Comparison of ENCODE assay signal across 9 mouse cellular contexts in genomic region chr14:34819121-34819918, GRCm38 (mm10). TPM values are rescaled to one million over a fixed set of nuclear protein-coding genes. Genes with fewer than 3 reads are reported as not detected.
DNase-seq lines count a peak whose midpoint lies in the region; ATAC-seq and TF ChIP-seq lines count a peak whose summit lies in the region.
"Had no signal": no experiment of that assay in that cellular context is flagged by ENCODE, and none has a peak within 500 bp of the region (broad histone marks: within the 10 kb centered on the region; RNA-seq: fewer than 3 reads in every experiment).

No protein-coding gene starts in this region.

- H3K27me3 ChIP-seq in forebrain, embryonic 11.5 days (ENCODE audit: control insufficient read depth, insufficient read depth, low read length), result peaks cover 61% of the 10 kb centered on the region
- H3K27me3 ChIP-seq in kidney, postnatal 0 days (ENCODE audit: insufficient read depth, low read length), result peaks cover 64% of the 10 kb centered on the region
- H3K27me3 ChIP-seq in liver, postnatal 0 days (ENCODE audit: insufficient read depth, low read length), result peaks cover 79% of the 10 kb centered on the region
- H3K27me3 ChIP-seq in stomach, embryonic 15.5 days (replicated peaks), result peaks cover 86% of the 10 kb centered on the region

- peak overlapping the region; percentile 63 for H3K4me3 ChIP-seq in forebrain, embryonic 11.5 days (ENCODE audit: low read depth, low read length)
- peak overlapping the region; percentile 47 for H3K4me3 ChIP-seq in kidney, postnatal 0 days (replicated peaks; ENCODE audit: low read depth, low read length)
- H3K4me3 ChIP-seq in liver, postnatal 0 days (ENCODE audit: low read depth, low read length), result peak overlapping the region; percentile 35
- peak overlapping the region; percentile 51 for H3K4me3 ChIP-seq in stomach, embryonic 15.5 days (replicated peaks)

- H3K9me3 ChIP-seq in forebrain, embryonic 11.5 days (ENCODE audit: control insufficient read depth, low read length), result no peaks in the 10 kb centered on the region
- H3K9me3 ChIP-seq in kidney, postnatal 0 days (replicated peaks; ENCODE audit: low read length), result no peaks in the 10 kb centered on the region
- H3K9me3 ChIP-seq in liver, postnatal 0 days (ENCODE audit: low read length), result no peaks in the 10 kb centered on the region
- no peaks in the 10 kb centered on the region for H3K9me3 ChIP-seq in stomach, embryonic 15.5 days

- ATAC-seq in forebrain, embryonic 11.5 days (replicated peaks; ENCODE audit: low FRiP score), result peak; percentile 80
- peak; percentile 47 for ATAC-seq in kidney, postnatal 0 days (replicated peaks; ENCODE audit: low FRiP score, low read depth)
- no peak for ATAC-seq in liver, postnatal 0 days
- ATAC-seq in stomach, embryonic 15.5 days (ENCODE audit: insufficient read depth, low FRiP score, low read depth), result peak; percentile 49

- TF ChIP-seq CTCF in kidney, postnatal 0 days (IDR thresholded peaks at IDR 0.05; ENCODE audit: low read depth), result no peak
- TF ChIP-seq CTCF in liver, postnatal 0 days (IDR thresholded peaks at IDR 0.05; ENCODE audit: low read depth), result no peak

- peak overlapping the region; percentile 63 for H3K9ac ChIP-seq in forebrain, embryonic 11.5 days (ENCODE audit: low read length)
- H3K9ac ChIP-seq in kidney, postnatal 0 days (ENCODE audit: low read depth, low read length), result 0 out of 2 replicates have a peak overlapping the region, but pooled peaks have one; percentile 31
- H3K9ac ChIP-seq in liver, postnatal 0 days (replicated peaks), result no peak overlapping the region
- H3K9ac ChIP-seq in stomach, embryonic 15.5 days, result no peak overlapping the region

- WGBS in forebrain, embryonic 11.5 days, result under 1% methylated on average over 58 of the region's 85 CpGs
- WGBS in kidney, postnatal 0 days, result under 1% methylated on average over 73 of the region's 85 CpGs
- WGBS in liver, postnatal 0 days (ENCODE audit: insufficient replicate concordance), result 2% methylated on average over 58 of the region's 85 CpGs
- WGBS in stomach, embryonic 15.5 days, result 1% methylated on average over 53 of the region's 85 CpGs

- H3K4me1 ChIP-seq in forebrain, embryonic 11.5 days (replicated peaks; ENCODE audit: control insufficient read depth, insufficient read depth, low read length), result peaks cover 17% of the 10 kb centered on the region; the same call in 1 of the 2 replicates
- no peaks in the 10 kb centered on the region for H3K4me1 ChIP-seq in kidney, postnatal 0 days (replicated peaks; ENCODE audit: insufficient read depth, low read length)
- H3K4me1 ChIP-seq in liver, postnatal 0 days (ENCODE audit: insufficient read depth), result no peaks in the 10 kb centered on the region
- peaks cover 23% of the 10 kb centered on the region for H3K4me1 ChIP-seq in stomach, embryonic 15.5 days

- H3K27ac ChIP-seq in forebrain, embryonic 11.5 days (ENCODE audit: low read depth, low read length), result no peak overlapping the region
- H3K27ac ChIP-seq in kidney, postnatal 0 days, result no peak overlapping the region
- H3K27ac ChIP-seq in liver, postnatal 0 days (ENCODE audit: low read depth), result no peak overlapping the region
- no peak overlapping the region for H3K27ac ChIP-seq in stomach, embryonic 15.5 days

- TF ChIP-seq EP300 in liver, postnatal 0 days (IDR thresholded peaks at IDR 0.05; ENCODE audit: low read depth), result no peak

- DNase-seq in gastrocnemius, postnatal 10 days, result peak; percentile 21
- no peak for DNase-seq in gastrocnemius, postnatal 25 days
- peak; percentile 41 for DNase-seq in Muller cell, postnatal 12 days (ENCODE audit: inconsistent ontology term)
- DNase-seq in forebrain, embryonic 11.5 days (ENCODE audit: low spot score), result peak; percentile 87
- DNase-seq in kidney, postnatal 0 days (ENCODE audit: low spot score), result peak; percentile 34
- DNase-seq in liver, postnatal 0 days, result peak; percentile 17
- no peak for DNase-seq in lung, adult 18-20 months

- peak overlapping the region; percentile 94 for H3K4me2 ChIP-seq in forebrain, embryonic 11.5 days (ENCODE audit: low read depth, low read length, severe bottlenecking)
- H3K4me2 ChIP-seq in kidney, postnatal 0 days (ENCODE audit: low read length), result peak overlapping the region; percentile 78
- H3K4me2 ChIP-seq in liver, postnatal 0 days (ENCODE audit: low read depth, low read length), result peak overlapping the region; percentile 64
- H3K4me2 ChIP-seq in stomach, embryonic 15.5 days, result peak overlapping the region; percentile 88

- no peaks in the 10 kb centered on the region for H3K36me3 ChIP-seq in forebrain, embryonic 11.5 days (ENCODE audit: control insufficient read depth, insufficient read depth, low read length)
- no peaks in the 10 kb centered on the region for H3K36me3 ChIP-seq in kidney, postnatal 0 days (ENCODE audit: insufficient read depth, low read length)
- H3K36me3 ChIP-seq in liver, postnatal 0 days (replicated peaks; ENCODE audit: insufficient read depth, low read length), result no peaks in the 10 kb centered on the region
- H3K36me3 ChIP-seq in stomach, embryonic 15.5 days, result no peaks in the 10 kb centered on the region
- H3K36me3 ChIP-seq: G1E had no signal

RNA-seq across cellular contexts. Expression of gene Grid1, which starts 0.6 kb away (rescaled TPM):
- under 1 TPM; 0.23 to 0.32 TPM for total RNA-seq in gastrocnemius, postnatal 10 days (2021)
- total RNA-seq in gastrocnemius, postnatal 25 days (2021), result not detected
- 0.36 and 0.72 TPM in 2 replicates for polyA plus RNA-seq in forebrain, embryonic 11.5 days (2014; fragmentation: Nextera tagmentation; extraction: Ambion mirVana)
- polyA plus RNA-seq in kidney, postnatal 0 days (2015; fragmentation: Nextera tagmentation; extraction: Ambion mirVana), result 0.65 and 0.91 TPM in 2 replicates
- polyA plus RNA-seq in liver, postnatal 0 days (2015; fragmentation: Nextera tagmentation; extraction: Ambion mirVana), result not detected in 2 replicates
- polyA plus RNA-seq in stomach, embryonic 15.5 days (2015; fragmentation: Nextera tagmentation; extraction: Ambion mirVana), result 0.76 and 1.4 TPM in 2 replicates
- polyA plus RNA-seq: G1E had no signal

Comparison
In these comparisons a context has a peak if more than half of its experiments do, and no peak if none do; other contexts are left out.
1. DNase-seq: peak in gastrocnemius, postnatal 10 days (single experiment), Muller cell, postnatal 12 days (single experiment), forebrain, embryonic 11.5 days (single experiment), kidney, postnatal 0 days (single experiment) and liver, postnatal 0 days (single experiment); none in gastrocnemius, postnatal 25 days (single experiment) and lung, adult 18-20 months (0 of 2).
2. H3K9ac ChIP-seq: peak in forebrain, embryonic 11.5 days (single experiment) and kidney, postnatal 0 days (single experiment); none in liver, postnatal 0 days (single experiment) and stomach, embryonic 15.5 days (single experiment).
3. Peak in every context shown above with its lines, with median percentiles within 50 percentile points of each other: H3K4me2 ChIP-seq and H3K4me3 ChIP-seq.